Mouse (Mus musculus) lung, postnatal 14 days (tissue): ENCODE results near the gene Tnr.

Experiments used
- DNase-seq: peaks from one replicate; pipeline ENCODE4 v3.0.0; 2021

Tnr gene

GRCm38 (mm10) chr1:159523578-159523977, at the start of gene Tnr:
Gene Tnr (plus strand): TSS chr1:159523769.
- DNase-seq: peak; percentile 40

- no peak for DNase-seq
These were observed 33.6 kb upstream of the Tnr start for GRCm38 (mm10) chr1:159489853-159490435.

- DNase-seq: no peak
These were observed 31.0 kb upstream of the Tnr start for GRCm38 (mm10) chr1:159492536-159492935.

GRCm38 (mm10) chr1:159493720-159494499, 29.7 kb upstream of the Tnr start:
- peak; percentile 1 for DNase-seq

GRCm38 (mm10) chr1:159498236-159498635, 25.3 kb upstream of the Tnr start:
- no peak for DNase-seq

GRCm38 (mm10) chr1:159499806-159500460, 23.6 kb upstream of the Tnr start:
- DNase-seq: no peak

GRCm38 (mm10) chr1:159501911-159502310, 21.7 kb upstream of the Tnr start:
- DNase-seq: no peak

GRCm38 (mm10) chr1:159510667-159511066, 12.9 kb upstream of the Tnr start:
- DNase-seq: no peak

- no peak for DNase-seq
These were observed 5.9 kb upstream of the Tnr start for GRCm38 (mm10) chr1:159517647-159518046.

- DNase-seq: no peak
These were observed 4.4 kb upstream of the Tnr start for GRCm38 (mm10) chr1:159519206-159519605.

GRCm38 (mm10) chr1:159523069-159523468, 500 bp upstream of the Tnr start:
- no peak for DNase-seq

- DNase-seq: peak; percentile 76
These were observed 531 bp downstream of the Tnr start for GRCm38 (mm10) chr1:159524051-159524549.

- DNase-seq: no peak
These were observed 9.4 kb downstream of the Tnr start for GRCm38 (mm10) chr1:159532841-159533569.

GRCm38 (mm10) chr1:159535582-159535981, 12.0 kb downstream of the Tnr start:
- DNase-seq: no peak

GRCm38 (mm10) chr1:159537541-159537940, 14.0 kb downstream of the Tnr start:
- no peak for DNase-seq

- no peak for DNase-seq
These were observed 14.5 kb downstream of the Tnr start for GRCm38 (mm10) chr1:159538076-159538475.

GRCm38 (mm10) chr1:159545470-159546145, 22.0 kb downstream of the Tnr start:
- DNase-seq: no peak

GRCm38 (mm10) chr1:159551036-159551435, 27.5 kb downstream of the Tnr start:
- DNase-seq: no peak

- no peak for DNase-seq
These were observed 28.2 kb downstream of the Tnr start for GRCm38 (mm10) chr1:159551591-159552442.

- no peak for DNase-seq
These were observed 38.0 kb downstream of the Tnr start for GRCm38 (mm10) chr1:159561616-159562015.

GRCm38 (mm10) chr1:159565129-159565528, 41.6 kb downstream of the Tnr start:
- DNase-seq: no peak

- no peak for DNase-seq
These were observed 42.5 kb downstream of the Tnr start for GRCm38 (mm10) chr1:159566046-159566445.
